Mouse (Mus musculus) mouse embryonic stem cell (cell line): ENCODE measurements at regions not wholly inside any gene's neighbourhood (a gene's known extent, or its start where the extent isn't known, plus 50 kb on each side); places are given as distances from the start of the nearest gene placed in this dataset.

ENCODE experiments used
- in situ Hi-C, 2 experiments: fragments of 300-500 bp; cut with MboI; formaldehyde crosslinking; loops; 1 replicate in 1 of 2; 3 replicates in 1 of 2; pipeline ENCODE4 v1.14.3; 2019 to 2020; ENCODE audit warnings: low sequenced_read_pairs in 2 of 2, low pct_unique_long_range_greater_than_20kb in 1 of 2, mixed read lengths in 1 of 2; ENCODE audit not compliant: unreplicated experiment in 1 of 2

- in situ Hi-C loops, result no loop called here
These were observed 402.5 kb downstream of the Sorl1 start for GRCm38 (mm10) chr9:41721609-41722008.

- in situ Hi-C loops, result no loop called here
These were observed 408.9 kb downstream of the Sorl1 start for GRCm38 (mm10) chr9:41715231-41715630.

GRCm38 (mm10) chr9:41705972-41706371 is 418.1 kb downstream of the Sorl1 start:
- in situ Hi-C loops, result no loop called here

- in situ Hi-C loops, result no loop called here
These were observed 418.6 kb downstream of the Sorl1 start for GRCm38 (mm10) chr9:41705461-41705903.

- in situ Hi-C loops, result no loop called here
These were observed 421.0 kb downstream of the Sorl1 start for GRCm38 (mm10) chr9:41703091-41703490.

GRCm38 (mm10) chr9:41700683-41701082 is 423.4 kb downstream of the Sorl1 start:
- in situ Hi-C loops, result no loop called here

GRCm38 (mm10) chr9:41699031-41699430 is 425.1 kb downstream of the Sorl1 start:
- in situ Hi-C loops, result loop anchor here in 1 of 2 experiments (25.0 kb wide), 1 partner anchor 462 kb away; no protein-coding TSS in a partner anchor

- in situ Hi-C loops, result loop anchor here in 1 of 2 experiments (25.0 kb wide), 1 partner anchor 461 kb away; no protein-coding TSS in a partner anchor
These were observed 426.3 kb downstream of the Sorl1 start for GRCm38 (mm10) chr9:41697611-41698467.

GRCm38 (mm10) chr9:41697160-41697559 is 426.9 kb downstream of the Sorl1 start:
- in situ Hi-C loops, result loop anchor here in 1 of 2 experiments (25.0 kb wide), 1 partner anchor 460 kb away; no protein-coding TSS in a partner anchor

GRCm38 (mm10) chr9:41682911-41683310 is 441.2 kb downstream of the Sorl1 start:
- in situ Hi-C loops, result loop anchor here in 1 of 2 experiments (25.0 kb wide), 1 partner anchor 446 kb away; no protein-coding TSS in a partner anchor

GRCm38 (mm10) chr9:41675656-41676055 is 448.4 kb downstream of the Sorl1 start:
- in situ Hi-C loops, result loop anchor here in 1 of 2 experiments (25.0 kb wide), 1 partner anchor 438 kb away; no protein-coding TSS in a partner anchor

GRCm38 (mm10) chr9:41672958-41673357 is 451.1 kb downstream of the Sorl1 start:
- in situ Hi-C loops, result no loop called here

- in situ Hi-C loops, result no loop called here
These were observed 455.4 kb downstream of the Sorl1 start for GRCm38 (mm10) chr9:41668741-41669140.

- in situ Hi-C loops, result no loop called here
These were observed 459.0 kb downstream of the Sorl1 start for GRCm38 (mm10) chr9:41665000-41665685.

- in situ Hi-C loops, result no loop called here
These were observed 463.5 kb downstream of the Sorl1 start for GRCm38 (mm10) chr9:41660576-41660975.

- in situ Hi-C loops, result no loop called here
These were observed 464.1 kb downstream of the Sorl1 start for GRCm38 (mm10) chr9:41660011-41660410.

- in situ Hi-C loops, result no loop called here
These were observed 470.2 kb upstream of the Ubash3b start for GRCm38 (mm10) chr9:41631564-41632205.

GRCm38 (mm10) chr9:41621341-41621740 is 459.8 kb upstream of the Ubash3b start:
- in situ Hi-C loops, result loop anchor here in 1 of 2 experiments (25.0 kb wide), 1 partner anchor 341 kb away; no protein-coding TSS in a partner anchor

- in situ Hi-C loops, result loop anchor here in 1 of 2 experiments (25.0 kb wide), 1 partner anchor 348 kb away; no protein-coding TSS in a partner anchor
These were observed 452.5 kb upstream of the Ubash3b start for GRCm38 (mm10) chr9:41614002-41614401.
